Mouse (Mus musculus): ENCODE data around the gene Cdk19. TPM values are rescaled to one million over a fixed set of nuclear protein-coding genes. Genes with fewer than 3 reads are reported as not detected.

The Cdk19 gene
- polyA plus RNA-seq, 1 experiment from 2014 or later: 11.3 TPM

- Histone ChIP-seq H3K9ac (replicated peaks; ENCODE audit: low read length) (no peak overlapping the region), H3K27me3 (ENCODE audit: control insufficient read depth, insufficient read depth, low read length) (no peaks in the 10 kb centered on the region), H3K9me3 (replicated peaks; ENCODE audit: control insufficient read depth, low read length) (no peaks in the 10 kb centered on the region), H3K4me2 (ENCODE audit: low read depth, low read length) (no peak overlapping the region), H3K4me3 (ENCODE audit: low read depth, low read length) (no peak overlapping the region), H3K4me1 (ENCODE audit: control insufficient read depth, insufficient read depth, low read length) (no peaks in the 10 kb centered on the region), H3K36me3 (replicated peaks; ENCODE audit: control insufficient read depth, insufficient read depth, low read depth, low read length) (no peaks in the 10 kb centered on the region), H3K27ac (replicated peaks; ENCODE audit: low read depth, low read length) (no peak overlapping the region)
- no peak for DNase-seq (ENCODE audit: low spot score)
- no peak for ATAC-seq (replicated peaks; ENCODE audit: insufficient number of reproducible peaks, low FRiP score, low TSS enrichment, low read depth)
- WGBS: 87% methylated on average over 6 of the region's 6 CpGs
These were observed 142.9 kb downstream of the Cdk19 start for GRCm38 (mm10) chr10:40482285-40482684.

GRCm38 (mm10) chr10:40489086-40489796 lies 149.9 kb downstream of the Cdk19 start:
- no peak for ATAC-seq (replicated peaks; ENCODE audit: insufficient number of reproducible peaks, low FRiP score, low TSS enrichment, low read depth)
- H3K4me3 ChIP-seq (ENCODE audit: low read depth, low read length): no peak overlapping the region
- DNase-seq (ENCODE audit: low spot score): no peak
- H3K36me3 ChIP-seq (replicated peaks; ENCODE audit: control insufficient read depth, insufficient read depth, low read depth, low read length): no peaks in the 10 kb centered on the region
- H3K27me3 ChIP-seq (ENCODE audit: control insufficient read depth, insufficient read depth, low read length): no peaks in the 10 kb centered on the region
- H3K4me2 ChIP-seq (ENCODE audit: low read depth, low read length): no peak overlapping the region
- no peaks in the 10 kb centered on the region for H3K9me3 ChIP-seq (replicated peaks; ENCODE audit: control insufficient read depth, low read length)
- no peak overlapping the region for H3K9ac ChIP-seq (replicated peaks; ENCODE audit: low read length)
- no peak overlapping the region for H3K27ac ChIP-seq (replicated peaks; ENCODE audit: low read depth, low read length)
- H3K4me1 ChIP-seq (ENCODE audit: control insufficient read depth, insufficient read depth, low read length): no peaks in the 10 kb centered on the region
- WGBS: 87% methylated on average over 6 of the region's 6 CpGs

- no peak overlapping the region for H3K4me3 ChIP-seq (ENCODE audit: low read depth, low read length)
- no peaks in the 10 kb centered on the region for H3K27me3 ChIP-seq (ENCODE audit: control insufficient read depth, insufficient read depth, low read length)
- H3K9me3 ChIP-seq (replicated peaks; ENCODE audit: control insufficient read depth, low read length): no peaks in the 10 kb centered on the region
- WGBS: 87% methylated on average over 7 of the region's 7 CpGs
- H3K36me3 ChIP-seq (replicated peaks; ENCODE audit: control insufficient read depth, insufficient read depth, low read depth, low read length): no peaks in the 10 kb centered on the region
- no peaks in the 10 kb centered on the region for H3K4me1 ChIP-seq (ENCODE audit: control insufficient read depth, insufficient read depth, low read length)
- no peak overlapping the region for H3K4me2 ChIP-seq (ENCODE audit: low read depth, low read length)
- ATAC-seq (replicated peaks; ENCODE audit: insufficient number of reproducible peaks, low FRiP score, low TSS enrichment, low read depth): no peak
- H3K27ac ChIP-seq (replicated peaks; ENCODE audit: low read depth, low read length): no peak overlapping the region
- no peak overlapping the region for H3K9ac ChIP-seq (replicated peaks; ENCODE audit: low read length)
- DNase-seq (ENCODE audit: low spot score): no peak
These were observed 151.8 kb downstream of the Cdk19 start for GRCm38 (mm10) chr10:40491131-40491530.

- Histone ChIP-seq H3K4me3 (ENCODE audit: low read depth, low read length) (no peak overlapping the region), H3K27me3 (ENCODE audit: control insufficient read depth, insufficient read depth, low read length) (no peaks in the 10 kb centered on the region), H3K27ac (replicated peaks; ENCODE audit: low read depth, low read length) (no peak overlapping the region), H3K4me1 (ENCODE audit: control insufficient read depth, insufficient read depth, low read length) (no peaks in the 10 kb centered on the region), H3K4me2 (ENCODE audit: low read depth, low read length) (no peak overlapping the region), H3K9me3 (replicated peaks; ENCODE audit: control insufficient read depth, low read length) (no peaks in the 10 kb centered on the region), H3K9ac (replicated peaks; ENCODE audit: low read length) (no peak overlapping the region), H3K36me3 (replicated peaks; ENCODE audit: control insufficient read depth, insufficient read depth, low read depth, low read length) (no peaks in the 10 kb centered on the region)
- no peak for ATAC-seq (replicated peaks; ENCODE audit: insufficient number of reproducible peaks, low FRiP score, low TSS enrichment, low read depth)
- DNase-seq (ENCODE audit: low spot score): no peak
- WGBS: 85% methylated on average over 10 of the region's 10 CpGs
These were observed 152.4 kb downstream of the Cdk19 start for GRCm38 (mm10) chr10:40491748-40492147.

GRCm38 (mm10) chr10:40494181-40495162 lies 155.1 kb downstream of the Cdk19 start:
- 76% methylated on average over 9 of the region's 9 CpGs for WGBS
- Histone ChIP-seq H3K4me2 (ENCODE audit: low read depth, low read length) (no peak overlapping the region), H3K9ac (replicated peaks; ENCODE audit: low read length) (no peak overlapping the region), H3K27me3 (ENCODE audit: control insufficient read depth, insufficient read depth, low read length) (no peaks in the 10 kb centered on the region), H3K9me3 (replicated peaks; ENCODE audit: control insufficient read depth, low read length) (no peaks in the 10 kb centered on the region), H3K4me1 (ENCODE audit: control insufficient read depth, insufficient read depth, low read length) (no peaks in the 10 kb centered on the region), H3K4me3 (ENCODE audit: low read depth, low read length) (no peak overlapping the region), H3K36me3 (replicated peaks; ENCODE audit: control insufficient read depth, insufficient read depth, low read depth, low read length) (no peaks in the 10 kb centered on the region), H3K27ac (replicated peaks; ENCODE audit: low read depth, low read length) (no peak overlapping the region)
- ATAC-seq (replicated peaks; ENCODE audit: insufficient number of reproducible peaks, low FRiP score, low TSS enrichment, low read depth): no peak
- no peak for DNase-seq (ENCODE audit: low spot score)

GRCm38 (mm10) chr10:40497301-40498041 lies 158.1 kb downstream of the Cdk19 start:
- Histone ChIP-seq H3K4me3 (ENCODE audit: low read depth, low read length) (no peak overlapping the region), H3K9me3 (replicated peaks; ENCODE audit: control insufficient read depth, low read length) (no peaks in the 10 kb centered on the region), H3K27me3 (ENCODE audit: control insufficient read depth, insufficient read depth, low read length) (no peaks in the 10 kb centered on the region), H3K4me1 (ENCODE audit: control insufficient read depth, insufficient read depth, low read length) (no peaks in the 10 kb centered on the region), H3K27ac (replicated peaks; ENCODE audit: low read depth, low read length) (no peak overlapping the region), H3K36me3 (replicated peaks; ENCODE audit: control insufficient read depth, insufficient read depth, low read depth, low read length) (no peaks in the 10 kb centered on the region), H3K9ac (replicated peaks; ENCODE audit: low read length) (no peak overlapping the region), H3K4me2 (ENCODE audit: low read depth, low read length) (no peak overlapping the region)
- 45% methylated on average over 9 of the region's 9 CpGs for WGBS
- no peak for DNase-seq (ENCODE audit: low spot score)
- no peak for ATAC-seq (replicated peaks; ENCODE audit: insufficient number of reproducible peaks, low FRiP score, low TSS enrichment, low read depth)

GRCm38 (mm10) chr10:40498426-40498825 lies 159.1 kb downstream of the Cdk19 start:
- H3K4me1 ChIP-seq (ENCODE audit: control insufficient read depth, insufficient read depth, low read length): no peaks in the 10 kb centered on the region
- ATAC-seq (replicated peaks; ENCODE audit: insufficient number of reproducible peaks, low FRiP score, low TSS enrichment, low read depth): no peak
- H3K4me2 ChIP-seq (ENCODE audit: low read depth, low read length): no peak overlapping the region
- WGBS: 91% methylated on average over 4 of the region's 4 CpGs
- H3K27me3 ChIP-seq (ENCODE audit: control insufficient read depth, insufficient read depth, low read length): no peaks in the 10 kb centered on the region
- DNase-seq (ENCODE audit: low spot score): no peak
- H3K9me3 ChIP-seq (replicated peaks; ENCODE audit: control insufficient read depth, low read length): no peaks in the 10 kb centered on the region
- no peak overlapping the region for H3K9ac ChIP-seq (replicated peaks; ENCODE audit: low read length)
- no peak overlapping the region for H3K4me3 ChIP-seq (ENCODE audit: low read depth, low read length)
- H3K27ac ChIP-seq (replicated peaks; ENCODE audit: low read depth, low read length): no peak overlapping the region
- H3K36me3 ChIP-seq (replicated peaks; ENCODE audit: control insufficient read depth, insufficient read depth, low read depth, low read length): no peaks in the 10 kb centered on the region

All from embryonic facial prominence, embryonic 11.5 days (tissue).